Mouse (Mus musculus) brain, adult 10 weeks (tissue): ENCODE results near the gene Ndnf. TPM values are rescaled to one million over a fixed set of nuclear protein-coding genes. Genes with fewer than 3 reads are reported as not detected.

ENCODE experiments used
- polyA plus RNA-seq: library from polyadenylated mRNA; stranded (reverse); fragments of 350-450 nt; fragmentation: Illumina TruSeq; extraction: RNeasy Lipid Tissue Mini Kit (QIAGEN cat#74804); gene quantifications from one replicate; pipeline ENCODE4 v1.2.3, GENCODE M21; 2015; ENCODE audit warnings: low read depth, low replicate concordance

Ndnf gene
- polyA plus RNA-seq = 7.6 TPM

DNA sequence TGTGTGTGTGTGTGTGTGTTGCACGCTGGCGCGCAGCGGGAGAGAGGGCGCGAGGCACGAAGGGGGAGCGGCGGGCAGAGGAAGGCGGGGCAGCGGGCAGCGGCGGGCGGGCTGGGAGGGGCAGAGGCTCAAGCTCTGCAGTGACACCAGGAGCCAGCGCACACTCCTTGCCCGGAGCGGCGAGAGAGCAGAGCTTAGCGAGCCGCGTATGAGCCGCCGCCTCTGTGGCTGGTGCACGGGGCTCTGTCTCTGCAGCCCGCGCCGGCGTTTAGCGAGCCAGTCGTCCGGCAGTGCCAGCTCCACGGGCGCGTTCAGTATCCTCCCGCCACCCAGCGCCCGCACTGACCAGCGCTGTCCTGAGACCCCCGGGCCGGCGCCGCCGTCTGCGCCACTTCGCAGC lies at the start of gene Ndnf:
Ndnf (plus strand) TSS at position 140 of the 400 bp plus-strand sequence.

Other genes starting within 250 kb of the Ndnf start
- gene Tnip3, start 146.3 kb upstream of the Ndnf start, polyA plus RNA-seq = not detected
- gene Prdm5, start 107.4 kb downstream of the Ndnf start, polyA plus RNA-seq = 5.4 TPM